Mouse (Mus musculus): Measurements from ENCODE around the gene Smg6.
A peak's percentile ranks its signal among the peaks of the same experiment; 100 is the strongest.

DNA sequence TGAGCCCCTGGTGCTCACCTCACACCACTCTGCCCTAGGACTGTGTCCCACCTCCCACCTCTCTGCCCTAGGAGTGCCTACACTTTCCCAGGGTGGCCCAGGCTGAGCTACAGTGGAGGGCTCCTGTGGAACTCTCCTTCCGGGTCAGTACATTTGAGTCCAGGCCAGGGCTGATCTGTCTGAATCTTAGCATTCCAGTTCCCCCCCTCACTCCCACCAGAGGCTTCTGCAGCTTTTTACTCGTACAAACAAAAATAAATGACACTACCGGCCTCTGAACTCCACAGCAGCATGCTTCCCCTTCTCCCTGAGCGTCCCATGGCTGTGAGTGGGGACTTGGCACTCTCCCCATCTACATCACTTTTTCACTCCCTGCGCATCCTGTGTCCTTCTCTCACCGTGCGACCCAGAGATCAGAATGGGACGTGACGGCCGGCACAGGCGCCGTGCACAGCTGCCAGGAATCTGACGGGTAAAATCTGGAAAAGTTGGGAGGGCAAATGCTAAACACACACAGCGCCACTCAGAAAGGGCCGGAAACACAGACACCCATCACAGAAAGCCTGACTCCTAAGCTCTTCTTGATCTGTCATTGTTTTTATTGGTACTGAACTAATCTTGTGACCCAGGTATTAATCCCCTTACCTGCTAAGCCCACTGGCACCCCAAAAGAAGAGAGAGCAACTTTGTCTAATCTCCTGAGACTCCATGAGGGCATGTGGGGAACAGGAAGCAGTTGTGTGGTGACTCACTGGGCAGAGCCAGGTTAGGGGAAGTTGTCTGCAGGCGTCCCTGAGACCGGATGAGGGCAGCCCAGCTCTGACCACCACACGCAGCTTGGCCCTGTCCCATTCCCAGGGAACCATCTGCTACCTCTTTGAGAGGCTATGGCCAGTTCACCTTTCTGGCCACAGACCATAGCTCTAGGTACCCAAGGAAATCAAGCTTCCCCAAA is 227.3 kb downstream of the Smg6 start:
- TF ChIP-seq CTCF (IDR thresholded peaks at IDR 0.05; ENCODE audit: insufficient read depth, low read length): 0 out of 2 replicates have a peak, but pooled peaks have one; percentile 2
- no peak for TF ChIP-seq POLR2A (IDR thresholded peaks at IDR 0.05; ENCODE audit: borderline replicate concordance, extremely low read depth, low read depth, low read length)

Measured in lung, adult 2 months (tissue).